Comparison of ENCODE assay signal across 27 mouse cellular contexts in the genomic region with DNA sequence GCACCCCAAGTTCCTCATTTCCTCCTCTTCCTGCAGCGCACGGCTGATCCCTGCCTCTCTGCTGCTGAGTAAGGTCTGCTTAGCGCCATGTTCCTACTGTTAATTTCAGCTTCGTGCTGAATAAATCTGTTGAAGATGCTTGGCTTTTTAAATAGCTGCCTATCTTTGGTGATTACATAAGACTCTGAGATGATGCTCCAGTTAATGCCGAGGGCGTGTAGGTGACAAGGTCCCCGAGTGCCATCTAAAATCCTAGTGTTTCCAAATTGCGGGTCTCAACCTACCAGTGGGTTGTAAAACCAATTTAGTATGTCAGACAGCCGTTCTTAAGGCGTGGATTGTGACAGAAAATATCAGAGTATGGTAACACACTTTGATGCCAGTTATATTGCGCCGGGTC.
A peak's percentile ranks its signal among the peaks of the same experiment; 100 is the strongest.
DNase-seq lines count a peak whose midpoint lies in the region; ATAC-seq and TF ChIP-seq lines count a peak whose summit lies in the region.
"Had no signal": no experiment of that assay in that cellular context is flagged by ENCODE, and none has a peak within 500 bp of the region (broad histone marks: within the 10 kb centered on the region; RNA-seq: fewer than 3 reads in every experiment).

No protein-coding gene starts in this region.

- no peak overlapping the region for H3K4me3 ChIP-seq in hindbrain, embryonic 13.5 days
- H3K4me3 ChIP-seq in hindbrain, embryonic 12.5 days = no peak overlapping the region
- no peak overlapping the region for H3K4me3 ChIP-seq in midbrain, embryonic 11.5 days (ENCODE audit: low read depth, low read length)
- no peak overlapping the region for H3K4me3 ChIP-seq in midbrain, embryonic 13.5 days (replicated peaks)
- H3K4me3 ChIP-seq: embryonic facial prominence, embryonic 12.5 days; embryonic facial prominence, embryonic 15.5 days; forebrain, embryonic 12.5 days; forebrain, embryonic 15.5 days; heart, embryonic 12.5 days; heart, embryonic 15.5 days; hindbrain, embryonic 10.5 days; hindbrain, embryonic 15.5 days had no signal

- TF ChIP-seq POLR2A in brain, embryonic 14.5 days (IDR thresholded peaks at IDR 0.05; ENCODE audit: borderline replicate concordance, extremely low read depth, insufficient read depth, insufficient read length, poor library complexity, severe bottlenecking) = no peak

- H3K27me3 ChIP-seq in hindbrain, embryonic 13.5 days = no peaks in the 10 kb centered on the region
- H3K27me3 ChIP-seq in hindbrain, embryonic 12.5 days = no peaks in the 10 kb centered on the region
- H3K27me3 ChIP-seq in midbrain, embryonic 11.5 days (ENCODE audit: control insufficient read depth, insufficient read depth, low read length) = no peaks in the 10 kb centered on the region
- no peaks in the 10 kb centered on the region for H3K27me3 ChIP-seq in midbrain, embryonic 13.5 days
- H3K27me3 ChIP-seq: embryonic facial prominence, embryonic 12.5 days; embryonic facial prominence, embryonic 15.5 days; forebrain, embryonic 12.5 days; forebrain, embryonic 15.5 days; heart, embryonic 12.5 days; heart, embryonic 15.5 days; hindbrain, embryonic 15.5 days had no signal

- no peaks in the 10 kb centered on the region for H3K9me3 ChIP-seq in hindbrain, embryonic 13.5 days
- H3K9me3 ChIP-seq in hindbrain, embryonic 12.5 days (replicated peaks) = no peaks in the 10 kb centered on the region
- no peaks in the 10 kb centered on the region for H3K9me3 ChIP-seq in midbrain, embryonic 11.5 days (ENCODE audit: control insufficient read depth, low read length)
- no peaks in the 10 kb centered on the region for H3K9me3 ChIP-seq in midbrain, embryonic 13.5 days
- H3K9me3 ChIP-seq: embryonic facial prominence, embryonic 12.5 days; embryonic facial prominence, embryonic 15.5 days; forebrain, embryonic 12.5 days; forebrain, embryonic 15.5 days; heart, embryonic 15.5 days; hindbrain, embryonic 10.5 days; hindbrain, embryonic 15.5 days had no signal

- peak; percentile 21 for DNase-seq in midbrain, embryonic 11.5 days (ENCODE audit: low spot score, missing footprints)
- DNase-seq in brain, adult 2 months (ENCODE audit: low read depth, low spot score) = peak; percentile 67
- DNase-seq in brain, embryonic 14.5 days (ENCODE audit: low read depth) = peak; percentile 28
- DNase-seq in thymus, postnatal 0 days (ENCODE audit: low spot score) = no peak
- DNase-seq in urinary bladder, adult 2 months (ENCODE audit: low spot score) = no peak
- DNase-seq: adrenal gland, adult 8-10 months; adrenal gland, postnatal 25 days; cerebellum, adult 11 months; cerebellum, adult 2 months; cerebellum, adult 9-11 months; cerebellum, postnatal 25 days; gastrocnemius, postnatal 25 days; heart, adult 18-20 months; heart, postnatal 10 days; heart, postnatal 36 days had no signal

- H3K4me2 ChIP-seq in hindbrain, embryonic 13.5 days = no peak overlapping the region
- H3K4me2 ChIP-seq in hindbrain, embryonic 12.5 days (replicated peaks) = no peak overlapping the region
- H3K4me2 ChIP-seq in midbrain, embryonic 11.5 days = no peak overlapping the region
- no peak overlapping the region for H3K4me2 ChIP-seq in midbrain, embryonic 13.5 days (replicated peaks)
- H3K4me2 ChIP-seq: embryonic facial prominence, embryonic 12.5 days; embryonic facial prominence, embryonic 15.5 days; forebrain, embryonic 12.5 days; forebrain, embryonic 15.5 days; heart, embryonic 12.5 days; heart, embryonic 15.5 days; hindbrain, embryonic 15.5 days had no signal

- 87% methylated on average over 12 of the region's 12 CpGs for WGBS in hindbrain, embryonic 13.5 days
- 90% methylated on average over 12 of the region's 12 CpGs for WGBS in hindbrain, embryonic 12.5 days
- WGBS in midbrain, embryonic 11.5 days = 89% methylated on average over 12 of the region's 12 CpGs
- 87% methylated on average over 12 of the region's 12 CpGs for WGBS in midbrain, embryonic 13.5 days

- ATAC-seq in hindbrain, embryonic 13.5 days (ENCODE audit: low FRiP score) = no peak
- ATAC-seq in hindbrain, embryonic 12.5 days (ENCODE audit: low FRiP score) = no peak
- no peak for ATAC-seq in midbrain, embryonic 11.5 days (ENCODE audit: low FRiP score)
- ATAC-seq in midbrain, embryonic 13.5 days = no peak
- ATAC-seq: CD4-positive, CD25-positive, alpha-beta regulatory T cell, adult 4 months; forebrain, embryonic 15.5 days had no signal

- no peak for TF ChIP-seq CTCF in brain, embryonic 14.5 days (IDR thresholded peaks at IDR 0.05; ENCODE audit: borderline replicate concordance, extremely low read depth, insufficient read depth, insufficient read length)

- no peak overlapping the region for H3K9ac ChIP-seq in hindbrain, embryonic 13.5 days
- H3K9ac ChIP-seq in hindbrain, embryonic 12.5 days = no peak overlapping the region
- no peak overlapping the region for H3K9ac ChIP-seq in midbrain, embryonic 11.5 days (ENCODE audit: low read length)
- H3K9ac ChIP-seq in midbrain, embryonic 13.5 days (replicated peaks) = no peak overlapping the region
- H3K9ac ChIP-seq: embryonic facial prominence, embryonic 12.5 days; embryonic facial prominence, embryonic 15.5 days; forebrain, embryonic 12.5 days; forebrain, embryonic 15.5 days; heart, embryonic 12.5 days; heart, embryonic 15.5 days; hindbrain, embryonic 15.5 days had no signal

- no peaks in the 10 kb centered on the region for H3K36me3 ChIP-seq in hindbrain, embryonic 13.5 days
- no peaks in the 10 kb centered on the region for H3K36me3 ChIP-seq in hindbrain, embryonic 12.5 days
- H3K36me3 ChIP-seq in midbrain, embryonic 11.5 days (ENCODE audit: control insufficient read depth, insufficient read depth, low read length) = no peaks in the 10 kb centered on the region
- H3K36me3 ChIP-seq in midbrain, embryonic 13.5 days = 0 out of 2 replicates have a peak, but pooled peaks cover 2% of the 10 kb centered on the region
- H3K36me3 ChIP-seq: embryonic facial prominence, embryonic 12.5 days; embryonic facial prominence, embryonic 15.5 days; forebrain, embryonic 12.5 days; forebrain, embryonic 15.5 days; heart, embryonic 15.5 days; hindbrain, embryonic 10.5 days; hindbrain, embryonic 15.5 days had no signal

- peaks cover 4% of the 10 kb centered on the region for H3K4me1 ChIP-seq in hindbrain, embryonic 13.5 days (replicated peaks)
- H3K4me1 ChIP-seq in hindbrain, embryonic 12.5 days = peaks cover 12% of the 10 kb centered on the region; the same call in 1 of the 2 replicates
- H3K4me1 ChIP-seq in midbrain, embryonic 11.5 days (ENCODE audit: control insufficient read depth, insufficient read depth, low read length) = peaks cover 3% of the 10 kb centered on the region; the same call in 1 of the 2 replicates
- peaks cover 9% of the 10 kb centered on the region; the same call in 1 of the 2 replicates for H3K4me1 ChIP-seq in midbrain, embryonic 13.5 days (replicated peaks)
- H3K4me1 ChIP-seq: forebrain, embryonic 15.5 days had no signal

- H3K27ac ChIP-seq in hindbrain, embryonic 13.5 days = 0 out of 2 replicates have a peak overlapping the region, but pooled peaks have one; percentile 1
- H3K27ac ChIP-seq in hindbrain, embryonic 12.5 days = no peak overlapping the region
- H3K27ac ChIP-seq in midbrain, embryonic 11.5 days (ENCODE audit: low read depth, low read length) = no peak overlapping the region
- no peak overlapping the region for H3K27ac ChIP-seq in midbrain, embryonic 13.5 days
- H3K27ac ChIP-seq: embryonic facial prominence, embryonic 12.5 days; embryonic facial prominence, embryonic 15.5 days; forebrain, embryonic 12.5 days; forebrain, embryonic 15.5 days; heart, embryonic 15.5 days; hindbrain, embryonic 10.5 days; hindbrain, embryonic 15.5 days had no signal

Comparison
In these comparisons a context has a peak if more than half of its experiments do, and no peak if none do; other contexts are left out.
1. DNase-seq: peak in midbrain, embryonic 11.5 days (single experiment), brain, adult 2 months (single experiment) and brain, embryonic 14.5 days (single experiment); none in thymus, postnatal 0 days (single experiment) and urinary bladder, adult 2 months (single experiment).